Mouse (Mus musculus) bone marrow macrophage, adult 2 months (primary cell): Measurements from ENCODE around the gene Slc39a11. TPM values are rescaled to one million over a fixed set of nuclear protein-coding genes. Genes with fewer than 3 reads are reported as not detected.

Experiments used
- H3K27ac ChIP-seq: 2 replicates; pipeline ENCODE4 v1.5.1; 2012; ENCODE audit warnings: low read depth, low read length; ENCODE audit not compliant: insufficient read depth
- H3K4me1 ChIP-seq: 2 replicates; pipeline ENCODE4 v1.6.1; 2012; ENCODE audit warnings: low read length; ENCODE audit not compliant: control insufficient read depth, insufficient read depth
- H3K4me3 ChIP-seq: 2 replicates; pipeline ENCODE4 v1.5.1; 2012; ENCODE audit warnings: mild to moderate bottlenecking, low read length, moderate library complexity; ENCODE audit not compliant: insufficient read depth
- CTCF ChIP-seq: IDR thresholded peaks from 2 replicates; pipeline ENCODE4 v1.5.1; 2012; ENCODE audit warnings: low read depth, mild to moderate bottlenecking, low read length, moderate library complexity
- POLR2A ChIP-seq: IDR thresholded peaks from 2 replicates; pipeline ENCODE4 v1.6.1; 2012; ENCODE audit warnings: mild to moderate bottlenecking, low read depth, low read length, borderline replicate concordance
- polyA plus RNA-seq: library from polyadenylated mRNA; stranded (reverse); fragments of >200 nt; gene quantifications from 2 replicates; pipeline ENCODE4 v1.2.4, GENCODE M21; 2012; ENCODE audit not compliant: missing spikeins, insufficient read depth, insufficient read length

Gene Slc39a11
- polyA plus RNA-seq, 1 experiment = 24.3 TPM

DNA sequence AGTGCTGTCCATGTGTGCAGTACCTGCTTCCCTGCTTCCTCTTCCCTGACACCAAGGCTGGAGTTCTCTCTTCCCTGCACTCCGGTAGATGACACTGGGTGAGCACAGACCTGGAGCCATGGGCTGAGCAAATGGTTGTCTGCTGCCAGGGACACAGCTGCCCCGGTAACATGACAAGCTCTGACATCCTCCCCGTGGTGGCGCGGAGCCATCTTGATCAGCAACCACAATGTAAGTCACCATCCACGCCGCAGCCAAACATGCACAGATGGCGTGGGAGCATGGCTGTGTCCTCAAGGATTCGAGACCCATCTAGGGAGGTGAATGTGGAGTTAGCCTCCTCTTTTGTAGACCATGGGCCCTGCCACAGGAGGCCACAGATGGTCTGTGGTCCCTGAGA is 276.5 kb downstream of the Slc39a11 start:
- TF ChIP-seq POLR2A = no peak
- no peak for TF ChIP-seq CTCF
- no peak overlapping the region for H3K4me3 ChIP-seq
- H3K27ac ChIP-seq = no peak overlapping the region
- H3K4me1 ChIP-seq = no peaks in the 10 kb centered on the region

DNA sequence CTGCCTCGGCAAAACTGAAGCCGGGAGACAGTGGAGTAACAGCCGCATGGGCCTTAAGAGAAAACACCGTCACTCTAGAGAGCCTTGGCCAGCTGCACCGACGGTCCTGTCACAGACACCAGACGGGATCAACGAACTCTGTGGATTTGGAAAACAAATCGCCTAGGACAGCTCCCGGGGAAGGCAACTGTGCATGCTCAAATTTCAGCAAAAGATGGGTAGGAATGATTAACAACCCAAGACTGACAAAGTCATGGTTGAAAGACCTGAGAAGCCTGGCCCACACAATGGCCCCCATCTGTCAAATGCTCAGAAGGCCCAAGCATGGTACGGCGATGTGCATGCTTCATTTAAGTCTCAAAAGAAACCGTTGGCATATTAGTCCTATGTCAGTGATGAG is 281.8 kb downstream of the Slc39a11 start:
- Histone ChIP-seq H3K4me3 (no peak overlapping the region), H3K27ac (no peak overlapping the region), H3K4me1 (no peaks in the 10 kb centered on the region)
- TF ChIP-seq POLR2A = no peak
- TF ChIP-seq CTCF = no peak

DNA sequence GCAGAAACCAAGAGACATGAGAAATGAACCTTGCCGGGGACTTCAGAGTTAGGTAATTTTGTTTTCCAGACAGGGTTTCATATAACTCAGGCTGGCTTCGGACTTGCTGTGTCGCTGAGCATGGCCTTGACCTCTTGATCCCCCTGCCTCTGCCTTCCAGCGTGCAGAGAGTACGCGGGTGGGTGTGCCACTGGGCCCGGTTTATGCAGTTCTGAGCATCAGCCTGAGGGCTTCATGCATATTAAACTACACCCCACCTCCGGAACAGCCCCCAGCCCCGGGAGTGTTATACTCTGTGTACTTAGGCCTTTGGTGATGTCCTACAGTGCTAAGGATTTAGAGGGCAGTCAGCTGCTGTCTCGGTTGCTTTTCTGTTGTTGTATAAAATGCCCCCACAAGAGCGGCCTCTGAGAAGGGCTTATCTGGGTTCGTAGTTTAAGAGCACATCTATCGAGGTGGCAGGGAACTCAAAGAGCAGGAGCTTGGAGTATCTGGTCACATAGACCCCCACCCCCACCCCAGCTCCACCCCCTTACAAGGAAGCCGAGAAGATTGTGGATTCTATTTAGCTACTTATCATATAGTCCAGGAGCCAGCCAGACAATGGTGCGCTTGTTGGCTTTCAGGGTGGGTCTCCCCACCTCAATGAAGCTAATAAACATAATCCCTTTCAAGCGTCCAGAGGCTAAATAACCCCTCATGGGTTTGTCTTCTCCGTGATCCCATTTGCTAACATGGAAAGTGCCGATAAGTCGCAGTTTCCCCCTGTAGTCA is 283.4 kb downstream of the Slc39a11 start:
- no peak overlapping the region for H3K27ac ChIP-seq
- H3K4me1 ChIP-seq = no peaks in the 10 kb centered on the region
- no peak for TF ChIP-seq POLR2A
- no peak for TF ChIP-seq CTCF
- no peak overlapping the region for H3K4me3 ChIP-seq

DNA sequence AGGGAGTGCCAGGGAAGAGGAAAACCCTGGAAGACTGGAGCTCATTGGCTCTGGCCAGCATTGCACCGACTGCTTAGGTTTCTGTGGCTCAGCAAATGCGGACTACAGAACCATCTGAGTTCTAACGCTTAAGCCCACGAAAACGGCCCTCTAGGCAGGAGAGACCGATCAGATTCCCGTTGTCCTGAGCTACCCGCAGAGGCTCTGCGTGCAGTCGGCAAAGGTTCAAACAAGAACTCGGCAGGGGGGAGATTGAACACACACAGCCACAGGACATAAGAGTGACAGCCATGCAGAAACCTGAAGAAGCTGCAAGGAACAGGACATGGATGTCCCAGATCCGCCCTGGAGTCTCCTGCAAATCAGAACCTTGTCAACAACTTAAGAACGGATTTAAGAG is 286.1 kb downstream of the Slc39a11 start:
- H3K27ac ChIP-seq = no peak overlapping the region
- H3K4me1 ChIP-seq = no peaks in the 10 kb centered on the region
- TF ChIP-seq POLR2A (no peak), CTCF (no peak)
- H3K4me3 ChIP-seq = no peak overlapping the region

DNA sequence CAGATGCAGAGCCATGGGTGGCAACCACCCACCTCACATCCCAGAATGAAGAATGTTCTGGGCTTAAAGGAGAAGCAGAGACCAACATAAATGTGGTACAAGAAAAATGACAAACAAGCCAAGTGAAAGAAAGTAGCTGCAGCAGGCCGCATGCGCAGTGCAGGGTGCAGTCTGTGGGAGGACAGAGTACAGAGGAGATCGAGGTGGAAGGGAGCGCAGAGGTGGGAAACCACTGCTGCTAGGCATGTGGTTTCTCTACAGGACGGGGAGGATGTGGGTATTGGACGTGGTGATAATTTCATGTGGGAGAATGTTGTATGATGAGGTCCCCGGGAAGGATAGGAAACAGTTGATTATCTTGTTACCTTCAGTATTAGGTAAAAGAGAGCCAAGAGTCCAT is 287.3 kb downstream of the Slc39a11 start:
- H3K4me1 ChIP-seq = no peaks in the 10 kb centered on the region
- TF ChIP-seq CTCF (no peak), POLR2A (no peak)
- no peak overlapping the region for H3K4me3 ChIP-seq
- H3K27ac ChIP-seq = no peak overlapping the region

DNA sequence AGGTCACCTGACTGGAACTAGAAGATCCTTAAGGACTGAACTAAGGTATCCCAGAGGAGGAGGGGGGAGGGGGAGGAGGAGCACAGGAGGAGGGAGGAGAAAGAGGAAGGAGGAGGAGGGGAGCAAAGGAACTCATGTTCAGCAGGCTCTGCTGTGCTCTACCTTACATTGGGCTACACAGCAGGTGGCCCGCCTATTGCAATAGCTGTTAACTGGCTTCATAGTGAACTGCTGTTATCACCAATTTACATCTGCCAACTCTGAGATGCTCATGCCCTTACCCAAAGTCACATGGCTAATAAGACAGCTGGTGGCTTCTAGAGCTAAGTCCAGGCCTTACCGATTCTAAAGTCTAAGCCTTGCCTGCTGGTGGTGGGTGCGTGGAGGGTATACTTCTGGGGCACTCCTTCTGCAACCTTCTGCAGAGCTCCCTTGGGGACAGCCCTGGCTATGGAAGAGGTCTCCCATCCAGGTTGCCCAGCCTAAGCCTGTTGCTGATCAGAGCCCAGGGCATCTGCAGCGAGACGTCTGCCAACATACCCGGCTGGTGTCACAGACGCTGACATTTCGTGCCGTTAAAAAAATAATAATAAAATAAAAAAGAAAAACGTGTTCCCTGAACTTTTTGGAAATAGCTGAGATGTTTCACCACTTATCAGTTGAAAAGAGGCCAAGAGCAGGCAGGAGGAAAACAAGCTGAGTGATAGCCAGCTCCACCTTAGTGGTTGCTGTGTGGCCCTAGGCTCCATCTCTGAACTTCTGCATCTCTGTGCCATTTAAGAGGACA is 289.6 kb downstream of the Slc39a11 start:
- no peak overlapping the region for H3K27ac ChIP-seq
- no peak for TF ChIP-seq CTCF
- TF ChIP-seq POLR2A = no peak
- no peak overlapping the region for H3K4me3 ChIP-seq
- H3K4me1 ChIP-seq = no peaks in the 10 kb centered on the region

DNA sequence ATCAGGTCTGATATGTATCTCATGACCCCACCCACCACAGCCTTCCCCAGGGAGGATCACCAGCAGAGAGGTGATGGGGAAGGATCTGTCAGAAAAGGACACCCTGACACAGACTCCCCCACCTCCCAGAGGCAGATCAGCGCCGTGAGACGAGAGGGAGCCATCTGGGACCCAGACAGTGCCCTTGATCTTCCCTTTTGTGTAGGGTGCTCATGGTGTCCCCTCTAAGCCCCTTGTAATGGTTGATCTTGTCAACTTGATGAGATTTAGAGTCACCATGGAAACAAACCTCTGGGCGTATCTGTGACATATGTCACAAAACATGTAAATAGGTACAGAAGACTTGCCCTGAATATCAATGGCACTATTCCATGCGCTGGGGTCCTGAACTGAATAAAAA is 293.9 kb downstream of the Slc39a11 start:
- Histone ChIP-seq H3K4me3 (no peak overlapping the region), H3K4me1 (no peaks in the 10 kb centered on the region), H3K27ac (no peak overlapping the region)
- TF ChIP-seq CTCF = no peak
- TF ChIP-seq POLR2A = no peak

DNA sequence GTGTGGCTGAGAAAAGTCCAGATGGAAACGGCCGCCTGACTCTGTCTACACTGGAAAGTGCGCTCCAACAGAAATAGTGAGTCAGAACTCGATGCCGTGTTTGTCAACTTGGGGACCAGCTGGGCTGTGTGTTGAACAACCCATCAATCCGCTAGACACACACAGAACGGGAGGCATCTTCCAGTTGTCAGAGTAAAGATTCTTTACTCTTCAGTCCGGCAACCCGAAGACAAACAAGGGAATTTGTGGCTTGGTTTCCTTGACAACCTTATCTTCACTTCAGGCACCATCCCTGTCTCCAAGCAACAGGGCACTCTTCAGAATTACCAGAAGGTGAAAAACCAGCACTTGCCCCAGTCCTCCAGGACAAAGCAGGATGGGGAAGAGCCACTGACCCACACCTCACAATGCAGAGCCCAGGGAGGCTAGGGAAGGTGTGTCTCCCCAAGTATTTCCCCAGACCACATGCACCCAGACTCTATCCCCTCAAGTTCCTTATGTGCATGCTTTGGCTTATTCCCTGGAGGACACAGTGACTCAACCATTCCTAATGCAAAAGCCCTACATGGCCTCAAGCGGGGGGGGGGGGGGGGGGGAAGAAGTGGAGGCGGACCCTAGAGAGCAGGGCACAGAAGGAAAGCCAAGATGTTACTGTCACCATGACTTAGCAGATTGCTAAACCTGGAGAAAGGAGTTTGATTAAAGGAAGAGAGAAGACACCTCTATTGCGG is 297.6 kb downstream of the Slc39a11 start:
- H3K4me1 ChIP-seq = no peaks in the 10 kb centered on the region
- H3K27ac ChIP-seq = no peak overlapping the region
- TF ChIP-seq POLR2A (no peak), CTCF (no peak)
- no peak overlapping the region for H3K4me3 ChIP-seq

DNA sequence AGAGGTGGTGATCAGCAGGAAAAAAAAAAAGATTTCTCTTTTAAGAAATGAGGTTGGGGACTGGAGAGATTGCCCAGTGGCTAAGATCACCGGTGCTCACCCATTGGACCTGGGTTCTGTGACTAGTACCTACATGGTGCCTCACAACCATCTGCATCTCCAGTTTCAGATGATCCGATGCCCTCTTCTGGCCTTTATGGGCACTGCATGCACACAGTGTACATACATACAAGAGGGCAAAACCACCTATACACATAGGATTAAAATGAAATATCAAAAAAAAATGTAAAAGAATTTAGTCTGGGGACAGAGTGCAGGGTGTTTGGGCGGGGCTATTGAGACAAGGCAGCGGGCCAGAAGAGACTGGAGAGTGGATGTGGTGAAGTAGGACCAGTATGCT is 299.3 kb downstream of the Slc39a11 start:
- H3K4me3 ChIP-seq = no peak overlapping the region
- no peak overlapping the region for H3K27ac ChIP-seq
- no peaks in the 10 kb centered on the region for H3K4me1 ChIP-seq
- TF ChIP-seq POLR2A (no peak), CTCF (no peak)
